Mouse (Mus musculus): ENCODE data around the gene Agpat1.

DNA sequence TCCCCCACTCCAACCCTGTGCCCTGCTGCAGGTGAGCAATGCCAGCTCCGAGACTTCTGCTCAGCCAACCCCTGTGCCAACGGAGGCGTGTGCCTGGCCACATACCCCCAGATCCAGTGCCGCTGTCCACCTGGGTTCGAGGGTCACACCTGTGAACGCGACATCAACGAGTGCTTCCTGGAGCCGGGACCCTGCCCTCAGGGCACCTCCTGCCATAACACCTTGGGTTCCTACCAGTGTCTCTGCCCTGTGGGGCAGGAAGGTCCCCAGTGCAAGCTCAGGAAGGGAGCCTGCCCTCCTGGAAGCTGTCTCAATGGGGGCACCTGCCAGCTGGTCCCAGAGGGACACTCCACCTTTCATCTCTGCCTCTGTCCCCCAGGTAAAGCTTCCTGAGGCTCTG, 36.8 kb upstream of the Agpat1 start:
- TF ChIP-seq CTCF (IDR thresholded peaks at IDR 0.05; ENCODE audit: extremely low read depth, insufficient read depth, low read length) (no peak), POLR2A (IDR thresholded peaks at IDR 0.05; ENCODE audit: extremely low read depth, insufficient read depth, low read length) (no peak)

Data from cortical plate, adult 2 months (tissue).